Mouse (Mus musculus): ENCODE measurements around the gene Pax7. TPM values are rescaled to one million over a fixed set of nuclear protein-coding genes. Genes with fewer than 3 reads are reported as not detected.

Pax7 gene
- polyA plus RNA-seq, 1 experiment from 2014 or later = 2.2 TPM

- Histone ChIP-seq H3K27ac (ENCODE audit: low read depth, low read length) (no peak overlapping the region), H3K27me3 (ENCODE audit: control insufficient read depth, insufficient read depth, low read length) (peaks cover 53% of the 10 kb centered on the region), H3K4me3 (ENCODE audit: low read depth, low read length) (0 out of 2 replicates have a peak overlapping the region, but pooled peaks have one; percentile 4), H3K9ac (ENCODE audit: low read depth, low read length) (peak overlapping the region; percentile 27; the same call in 1 of the 2 replicates), H3K4me1 (replicated peaks; ENCODE audit: control insufficient read depth, insufficient read depth, low read length) (peaks cover 7% of the 10 kb centered on the region), H3K4me2 (replicated peaks; ENCODE audit: low read depth, low read length) (peak overlapping the region; percentile 8; the same call in 1 of the 2 replicates), H3K36me3 (ENCODE audit: control insufficient read depth, insufficient read depth, low read length) (no peaks in the 10 kb centered on the region), H3K9me3 (ENCODE audit: control insufficient read depth, low read length) (no peaks in the 10 kb centered on the region)
- 0 out of 2 replicates have a peak, but pooled peaks have one; percentile 12 for ATAC-seq (ENCODE audit: low FRiP score)
- DNase-seq (ENCODE audit: low spot score) = peak; percentile 47
- 2% methylated on average over 25 of the region's 25 CpGs for WGBS
Measured at GRCm38 (mm10) chr4:139852219-139853035, 19.1 kb upstream of the Pax7 start.

GRCm38 (mm10) chr4:139851387-139851786 is 18.1 kb upstream of the Pax7 start:
- peaks cover 7% of the 10 kb centered on the region for H3K4me1 ChIP-seq (replicated peaks; ENCODE audit: control insufficient read depth, insufficient read depth, low read length)
- peaks cover 53% of the 10 kb centered on the region for H3K27me3 ChIP-seq (ENCODE audit: control insufficient read depth, insufficient read depth, low read length)
- 14% methylated on average over 15 of the region's 15 CpGs for WGBS
- no peak overlapping the region for H3K4me3 ChIP-seq (ENCODE audit: low read depth, low read length)
- no peaks in the 10 kb centered on the region for H3K9me3 ChIP-seq (ENCODE audit: control insufficient read depth, low read length)
- H3K36me3 ChIP-seq (ENCODE audit: control insufficient read depth, insufficient read depth, low read length) = no peaks in the 10 kb centered on the region
- ATAC-seq (ENCODE audit: low FRiP score) (no peak), DNase-seq (ENCODE audit: low spot score) (no peak)
- H3K9ac ChIP-seq (ENCODE audit: low read depth, low read length) = no peak overlapping the region
- no peak overlapping the region for H3K27ac ChIP-seq (ENCODE audit: low read depth, low read length)
- H3K4me2 ChIP-seq (replicated peaks; ENCODE audit: low read depth, low read length) = no peak overlapping the region

DNA sequence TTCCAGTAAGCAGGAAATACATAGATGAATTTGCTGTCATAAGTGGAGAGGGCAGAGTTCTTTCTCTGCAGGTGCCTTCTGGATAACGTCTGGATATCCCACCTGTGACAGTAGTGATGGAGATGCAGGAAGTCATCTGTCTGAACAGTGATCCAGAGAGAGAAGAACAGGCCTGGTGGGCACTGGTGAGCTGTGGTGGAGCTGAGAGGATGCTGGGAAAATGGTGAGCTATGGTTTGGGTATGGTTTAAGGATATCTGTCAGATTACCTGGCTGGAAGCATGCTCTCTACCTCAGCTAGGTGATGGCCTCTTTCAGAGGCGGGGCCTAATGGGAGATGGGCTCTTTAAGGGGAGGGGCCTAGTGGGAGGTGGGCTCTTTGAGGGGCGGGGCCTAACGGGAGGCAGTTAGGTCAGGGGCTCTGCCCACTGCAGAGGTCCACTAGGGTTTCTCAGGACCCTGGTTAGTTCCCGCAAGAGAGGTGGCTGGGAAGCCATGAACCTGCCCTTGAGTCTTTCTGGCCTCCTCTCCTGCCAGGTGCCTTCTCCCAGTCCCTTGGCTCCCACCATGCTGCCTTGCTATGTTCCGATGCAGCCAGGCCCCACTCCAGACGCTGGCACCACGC is 17.3 kb upstream of the Pax7 start:
- no peak for ATAC-seq (ENCODE audit: low FRiP score)
- no peak overlapping the region for H3K4me3 ChIP-seq (ENCODE audit: low read depth, low read length)
- 17% methylated on average over 8 of the region's 8 CpGs for WGBS

GRCm38 (mm10) chr4:139843456-139843855 is 10.1 kb upstream of the Pax7 start:
- H3K4me2 ChIP-seq (replicated peaks; ENCODE audit: low read depth, low read length) = no peak overlapping the region
- WGBS = 25% methylated on average over 7 of the region's 7 CpGs
- no peak for DNase-seq (ENCODE audit: low spot score)
- H3K27ac ChIP-seq (ENCODE audit: low read depth, low read length) = no peak overlapping the region
- no peak for ATAC-seq (ENCODE audit: low FRiP score)
- no peaks in the 10 kb centered on the region for H3K36me3 ChIP-seq (ENCODE audit: control insufficient read depth, insufficient read depth, low read length)
- no peak overlapping the region for H3K9ac ChIP-seq (ENCODE audit: low read depth, low read length)
- H3K4me1 ChIP-seq (replicated peaks; ENCODE audit: control insufficient read depth, insufficient read depth, low read length) = no peaks in the 10 kb centered on the region
- H3K27me3 ChIP-seq (ENCODE audit: control insufficient read depth, insufficient read depth, low read length) = peaks cover 24% of the 10 kb centered on the region
- no peak overlapping the region for H3K4me3 ChIP-seq (ENCODE audit: low read depth, low read length)
- no peaks in the 10 kb centered on the region for H3K9me3 ChIP-seq (ENCODE audit: control insufficient read depth, low read length)

More for the DNA sequence above, 17.3 kb upstream of the Pax7 start:
- Histone ChIP-seq H3K4me1 (replicated peaks; ENCODE audit: control insufficient read depth, insufficient read depth, low read length) (peaks cover 7% of the 10 kb centered on the region), H3K36me3 (ENCODE audit: control insufficient read depth, insufficient read depth, low read length) (no peaks in the 10 kb centered on the region), H3K9ac (ENCODE audit: low read depth, low read length) (no peak overlapping the region), H3K27ac (ENCODE audit: low read depth, low read length) (no peak overlapping the region), H3K4me2 (replicated peaks; ENCODE audit: low read depth, low read length) (no peak overlapping the region), H3K27me3 (ENCODE audit: control insufficient read depth, insufficient read depth, low read length) (peaks cover 53% of the 10 kb centered on the region), H3K9me3 (ENCODE audit: control insufficient read depth, low read length) (no peaks in the 10 kb centered on the region)
- DNase-seq (ENCODE audit: low spot score) = no peak

GRCm38 (mm10) chr4:139842919-139843318 is 9.6 kb upstream of the Pax7 start:
- H3K4me1 ChIP-seq (replicated peaks; ENCODE audit: control insufficient read depth, insufficient read depth, low read length) = no peaks in the 10 kb centered on the region
- ATAC-seq (ENCODE audit: low FRiP score) (no peak), DNase-seq (ENCODE audit: low spot score) (no peak)
- no peak overlapping the region for H3K4me2 ChIP-seq (replicated peaks; ENCODE audit: low read depth, low read length)
- H3K9ac ChIP-seq (ENCODE audit: low read depth, low read length) = no peak overlapping the region
- 71% methylated on average over 7 of the region's 7 CpGs for WGBS
- H3K4me3 ChIP-seq (ENCODE audit: low read depth, low read length) = no peak overlapping the region
- peaks cover 29% of the 10 kb centered on the region for H3K27me3 ChIP-seq (ENCODE audit: control insufficient read depth, insufficient read depth, low read length)
- no peak overlapping the region for H3K27ac ChIP-seq (ENCODE audit: low read depth, low read length)
- no peaks in the 10 kb centered on the region for H3K9me3 ChIP-seq (ENCODE audit: control insufficient read depth, low read length)
- no peaks in the 10 kb centered on the region for H3K36me3 ChIP-seq (ENCODE audit: control insufficient read depth, insufficient read depth, low read length)

DNA sequence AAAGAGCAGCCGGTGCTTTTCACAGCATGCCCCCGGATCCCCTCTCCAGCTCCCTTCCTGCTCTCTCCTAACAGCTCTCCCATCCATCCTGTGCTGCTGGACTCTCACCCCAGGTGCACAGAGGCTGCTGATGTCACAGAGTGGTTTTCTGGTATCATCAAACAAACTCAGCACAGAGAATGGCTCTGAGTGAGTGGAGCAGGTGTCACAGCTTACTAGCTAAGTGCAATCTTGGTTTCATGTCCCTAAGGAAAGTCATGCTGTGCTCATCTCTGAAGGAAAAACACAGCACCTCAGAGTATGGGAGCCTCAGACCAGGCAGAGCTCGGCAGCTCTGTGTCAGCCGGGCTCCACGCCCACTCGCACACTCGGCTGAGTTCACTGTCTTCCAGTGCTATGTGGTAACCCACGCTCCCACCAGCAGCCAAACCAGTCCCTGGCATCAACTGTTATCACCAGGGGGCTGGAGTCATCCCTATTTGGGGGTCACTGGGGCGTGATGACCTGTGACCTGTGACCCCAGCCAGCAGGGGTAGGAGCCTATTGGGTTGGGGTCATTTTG is 7.7 kb upstream of the Pax7 start:
- no peak for ATAC-seq (ENCODE audit: low FRiP score)
- H3K36me3 ChIP-seq (ENCODE audit: control insufficient read depth, insufficient read depth, low read length) = no peaks in the 10 kb centered on the region

DNA sequence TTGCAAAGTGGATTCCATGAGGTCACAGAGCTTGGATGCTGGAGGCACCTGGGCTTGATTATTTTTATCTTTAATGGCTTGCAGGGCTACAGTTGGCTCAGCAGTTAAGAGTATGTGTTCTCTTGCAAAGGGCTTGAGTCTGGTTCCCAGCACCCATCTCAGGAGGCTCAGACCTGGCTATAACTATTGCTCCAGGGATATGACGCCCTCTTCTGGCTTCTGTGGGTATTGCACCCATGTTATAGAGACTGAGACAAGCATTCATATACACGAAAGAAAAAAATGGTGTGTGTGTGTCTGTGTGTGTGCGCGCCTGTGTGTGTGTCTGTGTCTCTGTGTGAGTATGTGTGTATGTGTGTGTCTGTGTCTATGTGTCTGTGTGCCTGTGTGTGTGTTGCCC is 7.1 kb upstream of the Pax7 start:
- Histone ChIP-seq H3K9ac (ENCODE audit: low read depth, low read length) (no peak overlapping the region), H3K27me3 (ENCODE audit: control insufficient read depth, insufficient read depth, low read length) (peaks cover 48% of the 10 kb centered on the region), H3K4me1 (replicated peaks; ENCODE audit: control insufficient read depth, insufficient read depth, low read length) (peaks cover 5% of the 10 kb centered on the region; the same call in 1 of the 2 replicates), H3K4me3 (ENCODE audit: low read depth, low read length) (no peak overlapping the region), H3K4me2 (replicated peaks; ENCODE audit: low read depth, low read length) (no peak overlapping the region), H3K36me3 (ENCODE audit: control insufficient read depth, insufficient read depth, low read length) (no peaks in the 10 kb centered on the region), H3K27ac (ENCODE audit: low read depth, low read length) (no peak overlapping the region), H3K9me3 (ENCODE audit: control insufficient read depth, low read length) (no peaks in the 10 kb centered on the region)
- DNase-seq (ENCODE audit: low spot score) (no peak), ATAC-seq (ENCODE audit: low FRiP score) (no peak)
- WGBS = 74% methylated on average over 4 of the region's 4 CpGs

More for the DNA sequence above, 7.7 kb upstream of the Pax7 start:
- H3K27ac ChIP-seq (ENCODE audit: low read depth, low read length) = no peak overlapping the region
- no peak overlapping the region for H3K4me3 ChIP-seq (ENCODE audit: low read depth, low read length)
- DNase-seq (ENCODE audit: low spot score) = no peak
- peaks cover 5% of the 10 kb centered on the region; the same call in 1 of the 2 replicates for H3K4me1 ChIP-seq (replicated peaks; ENCODE audit: control insufficient read depth, insufficient read depth, low read length)
- H3K27me3 ChIP-seq (ENCODE audit: control insufficient read depth, insufficient read depth, low read length) = peaks cover 43% of the 10 kb centered on the region
- no peak overlapping the region for H3K9ac ChIP-seq (ENCODE audit: low read depth, low read length)
- 35% methylated on average over 9 of the region's 9 CpGs for WGBS
- H3K4me2 ChIP-seq (replicated peaks; ENCODE audit: low read depth, low read length) = no peak overlapping the region
- no peaks in the 10 kb centered on the region for H3K9me3 ChIP-seq (ENCODE audit: control insufficient read depth, low read length)

DNA sequence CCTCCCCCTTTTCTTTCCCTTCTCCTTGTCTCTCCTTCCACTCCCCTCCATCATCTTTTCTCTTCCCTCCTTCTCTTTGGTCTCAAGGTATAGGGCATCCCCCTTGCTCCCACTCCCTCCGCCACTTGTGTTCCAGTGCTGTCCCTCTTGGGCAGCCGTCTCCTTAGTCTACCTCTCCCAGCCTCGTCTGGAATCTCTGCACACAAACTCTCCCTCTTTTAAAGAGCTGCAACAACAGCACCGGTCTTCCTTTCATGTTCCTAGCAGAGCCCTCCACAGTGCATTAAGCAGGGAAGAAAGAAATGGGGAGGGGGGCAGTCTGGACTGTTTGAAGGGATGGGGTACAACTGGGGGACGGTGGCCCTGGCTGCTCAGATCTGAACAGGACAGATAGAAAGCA is 3.4 kb upstream of the Pax7 start:
- Histone ChIP-seq H3K4me1 (replicated peaks; ENCODE audit: control insufficient read depth, insufficient read depth, low read length) (peaks cover 19% of the 10 kb centered on the region), H3K27ac (ENCODE audit: low read depth, low read length) (no peak overlapping the region), H3K4me2 (replicated peaks; ENCODE audit: low read depth, low read length) (0 out of 2 replicates have a peak overlapping the region, but pooled peaks have one; percentile 8), H3K9ac (ENCODE audit: low read depth, low read length) (no peak overlapping the region), H3K27me3 (ENCODE audit: control insufficient read depth, insufficient read depth, low read length) (peaks cover 71% of the 10 kb centered on the region), H3K36me3 (ENCODE audit: control insufficient read depth, insufficient read depth, low read length) (no peaks in the 10 kb centered on the region), H3K4me3 (ENCODE audit: low read depth, low read length) (no peak overlapping the region), H3K9me3 (ENCODE audit: control insufficient read depth, low read length) (no peaks in the 10 kb centered on the region)
- ATAC-seq (ENCODE audit: low FRiP score) (no peak; the same call in 1 of the 2 replicates), DNase-seq (ENCODE audit: low spot score) (no peak)
- 3% methylated on average over 5 of the region's 5 CpGs for WGBS
